Mouse (Mus musculus) ovary, postnatal 36 days (tissue): ENCODE measurements at regions not wholly inside any gene's neighbourhood (a gene's known extent, or its start where the extent isn't known, plus 50 kb on each side); places are given as distances from the start of the nearest gene placed in this dataset.
A peak's percentile ranks its signal among the peaks of the same experiment; 100 is the strongest.

Experiments used
- DNase-seq: peaks from one replicate; pipeline ENCODE4 v3.0.0; 2022; ENCODE audit warnings: low spot score, mixed read lengths

DNA sequence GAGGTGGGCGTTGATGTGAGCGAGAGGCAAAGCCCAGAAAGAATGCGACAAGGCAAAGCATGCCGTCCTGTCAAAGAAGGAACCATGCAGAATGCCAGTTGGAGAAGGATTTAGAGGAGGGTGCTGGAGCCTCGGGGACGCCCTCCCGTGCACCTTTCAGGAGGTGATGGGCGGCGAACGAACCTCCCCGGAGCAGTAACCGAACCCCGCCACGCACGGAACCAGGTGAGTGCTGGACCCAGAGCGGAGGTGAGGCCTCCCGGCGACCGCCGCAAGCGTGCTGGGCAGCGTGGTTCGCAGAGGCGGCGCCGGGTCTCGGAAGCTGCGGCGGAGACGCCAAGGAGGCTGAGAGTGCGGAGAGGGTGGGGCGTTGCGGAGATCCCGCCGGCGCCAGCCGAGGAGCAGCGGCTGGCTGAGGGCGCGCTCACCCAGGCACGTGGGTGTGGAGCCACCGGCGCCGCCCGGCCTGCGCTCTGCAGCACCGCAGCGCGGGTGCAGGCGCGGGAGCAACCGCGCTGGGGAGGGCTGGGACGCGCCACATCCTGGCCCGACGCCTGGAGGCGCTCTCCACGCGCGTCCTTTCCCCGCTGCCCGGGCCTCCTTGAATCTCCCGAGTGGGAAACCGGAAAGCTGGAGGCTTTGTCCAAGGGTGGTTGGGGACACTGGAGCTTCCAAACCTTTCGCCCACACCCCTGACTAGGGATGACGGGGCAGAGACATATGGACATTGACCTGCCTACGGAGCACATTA lies 178.3 kb upstream of the Topaz1 start:
- peak; percentile 40 for DNase-seq

DNA sequence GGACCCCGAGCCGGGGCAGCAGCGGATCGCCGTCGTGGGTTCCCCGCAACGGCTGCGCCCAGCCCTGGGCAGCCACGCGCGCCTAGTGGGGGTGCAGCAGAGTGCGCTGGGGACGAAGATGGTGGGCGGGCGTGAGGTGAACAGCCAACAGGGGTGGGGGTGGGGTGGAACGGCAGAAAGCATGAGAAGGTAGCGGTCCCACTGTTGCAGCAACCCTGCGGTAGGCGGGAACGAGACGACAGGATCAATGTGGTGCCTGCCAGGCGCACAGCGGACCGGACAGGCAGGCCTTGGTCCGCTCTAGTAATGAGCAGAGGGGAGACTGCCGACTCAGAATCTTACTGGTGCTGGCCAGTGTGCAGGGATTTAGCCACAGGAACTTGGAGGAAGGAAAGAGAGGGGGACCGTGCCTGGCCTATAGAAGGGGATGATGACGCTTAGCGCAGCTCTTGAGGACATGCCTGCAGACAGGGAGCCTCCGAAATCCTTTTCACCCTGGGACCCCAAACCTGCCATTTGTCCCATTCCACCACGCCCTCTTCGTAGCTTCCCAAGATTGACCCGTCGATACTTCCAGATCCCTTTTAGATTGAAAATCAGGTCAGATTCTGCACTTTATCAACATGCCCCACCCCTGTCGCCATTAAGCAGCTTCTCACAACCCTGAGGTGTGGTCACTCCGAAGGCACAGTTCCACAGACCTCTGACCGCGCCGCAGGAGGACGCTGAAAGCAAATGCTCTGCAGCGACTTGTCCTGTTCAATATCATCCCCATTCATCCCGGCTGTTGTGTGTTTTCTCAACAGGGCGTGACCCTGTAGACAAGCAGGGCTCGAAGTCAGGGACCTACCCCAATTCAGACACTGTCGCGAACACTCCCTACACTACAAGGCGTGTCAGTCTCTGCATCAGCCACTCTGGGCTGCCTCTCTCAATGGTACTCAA lies 177.4 kb upstream of the Topaz1 start:
- peak; percentile 4 for DNase-seq

DNA sequence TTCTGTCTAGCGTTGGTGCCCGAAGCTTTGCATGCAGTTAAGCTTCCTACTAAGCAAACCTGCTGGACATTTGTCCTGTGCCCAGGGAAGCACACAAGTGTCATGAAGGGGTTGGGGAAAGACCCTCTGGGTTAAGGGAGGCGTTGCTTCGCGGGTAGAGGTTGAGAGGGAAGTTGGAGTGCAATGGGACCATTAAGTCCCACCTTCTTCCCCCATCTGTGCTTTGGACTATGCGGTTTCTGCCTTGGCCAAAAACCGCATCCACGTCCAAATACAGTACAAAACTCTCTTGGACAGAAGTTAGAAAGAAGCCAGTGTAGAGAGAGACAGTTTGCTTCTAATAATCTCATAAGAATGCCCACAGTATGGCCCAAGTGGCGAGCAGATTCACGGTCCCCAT lies 176.1 kb upstream of the Topaz1 start:
- DNase-seq: no peak

DNA sequence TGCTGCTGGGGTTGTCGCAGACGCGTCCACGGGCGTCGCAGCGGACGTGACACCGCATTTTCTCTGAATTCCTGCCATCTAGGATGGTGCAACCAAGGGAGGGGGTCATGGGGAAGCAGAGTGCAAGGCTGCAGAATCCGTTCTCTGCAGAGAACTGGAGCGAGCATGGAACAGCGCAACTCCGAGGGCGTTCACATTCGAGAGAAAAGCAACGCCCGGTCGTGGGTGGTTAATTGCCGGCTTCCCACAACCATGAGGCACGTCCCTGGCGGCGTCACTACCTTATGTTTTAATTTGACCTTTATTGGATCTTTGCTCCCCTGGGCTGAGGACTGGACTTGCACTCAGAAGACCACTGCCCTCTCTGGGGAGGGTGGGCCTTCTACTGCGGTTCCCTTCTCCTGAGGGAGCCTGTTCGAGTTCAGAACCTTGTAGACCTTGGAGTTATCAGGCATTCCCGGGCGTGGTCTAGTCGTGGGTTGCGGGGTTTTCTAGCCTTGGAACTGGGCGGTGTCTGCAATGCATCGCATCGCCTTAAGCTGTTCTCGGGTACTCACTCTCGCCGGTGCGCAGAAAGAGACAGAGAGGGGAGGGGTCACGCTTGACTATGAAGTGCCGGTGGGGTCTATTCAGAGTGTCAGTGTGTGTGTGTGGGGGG lies 175.6 kb upstream of the Topaz1 start:
- DNase-seq: peak; percentile 5

DNA sequence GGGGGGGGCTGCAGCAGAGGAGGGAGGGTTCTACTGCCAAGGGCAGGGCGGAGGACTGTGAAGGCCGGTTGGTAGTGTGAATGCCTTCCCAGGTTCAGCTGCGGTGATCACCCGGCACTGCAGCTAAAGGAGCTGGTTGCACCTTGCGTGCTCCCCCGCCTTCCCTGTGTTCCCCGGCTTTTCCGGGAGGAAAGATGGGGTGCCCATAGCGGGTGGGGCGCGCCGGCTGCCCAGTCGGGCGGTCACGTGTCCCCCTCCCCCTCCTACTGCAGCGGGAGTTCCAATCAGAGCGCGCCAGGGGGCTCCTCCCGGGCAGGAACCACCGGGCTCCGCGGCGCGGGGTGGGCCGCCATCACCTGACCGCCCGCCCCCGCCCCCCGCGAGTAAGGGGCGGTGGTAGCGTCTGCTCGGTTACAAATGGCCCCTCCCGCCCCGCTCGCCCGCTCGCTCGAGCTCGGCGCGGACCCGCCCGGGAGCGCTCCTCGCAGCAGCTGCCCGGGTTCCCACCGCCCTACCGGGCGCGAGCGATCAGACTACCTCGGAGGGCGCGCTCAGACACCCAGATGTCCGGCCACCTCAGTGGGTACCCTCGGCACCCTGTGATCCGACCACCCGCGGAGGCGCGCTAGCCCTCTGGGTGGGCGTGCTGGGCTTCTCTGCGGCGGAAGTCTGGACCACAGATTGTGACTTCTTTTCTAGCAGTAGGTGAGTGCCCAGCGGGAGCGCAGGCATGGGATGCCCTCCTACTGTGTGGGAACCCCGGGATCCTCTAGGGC lies 174.9 kb upstream of the Topaz1 start:
- peak; percentile 71 for DNase-seq

DNA sequence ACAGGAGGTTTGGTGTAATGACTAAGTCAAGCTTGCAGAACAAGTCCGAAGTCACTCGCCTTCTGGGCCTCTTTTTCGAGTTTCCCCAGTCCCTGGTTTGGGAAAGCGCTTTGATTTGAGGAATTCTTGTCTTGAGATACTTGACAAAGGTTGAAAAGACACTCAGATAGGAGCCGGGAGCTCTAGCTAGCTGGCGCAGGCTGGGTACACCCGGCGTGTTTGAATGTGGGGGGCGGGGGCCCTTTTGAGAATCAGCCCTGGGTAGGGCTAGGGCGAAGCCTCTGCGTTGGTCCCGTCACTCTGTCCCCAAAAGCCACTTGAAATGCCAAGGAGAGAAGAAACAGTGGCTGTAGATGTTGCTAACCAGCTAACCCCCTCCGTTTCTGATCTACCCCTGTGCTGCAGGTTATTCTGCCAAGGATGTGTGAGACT lies 174.3 kb upstream of the Topaz1 start:
- DNase-seq: no peak

DNA sequence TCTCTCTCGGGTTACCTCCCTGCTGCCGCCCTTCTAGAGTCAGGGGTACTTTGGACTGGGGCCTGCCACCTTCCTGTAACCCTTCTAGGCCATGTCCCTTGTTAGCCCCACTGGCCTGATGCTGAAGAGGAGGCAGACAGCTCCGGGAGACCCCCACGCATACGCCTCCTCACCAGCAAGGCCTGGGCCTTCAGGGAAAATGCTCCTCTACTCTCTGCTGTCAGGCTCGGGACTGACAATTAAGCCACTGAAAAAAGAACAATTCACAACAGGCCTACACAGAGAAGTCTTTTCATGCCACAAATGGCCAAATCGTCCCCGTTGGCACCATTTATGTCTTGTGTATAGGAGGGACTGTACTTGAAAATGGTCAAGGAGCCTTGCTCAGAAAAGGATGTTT lies 161.9 kb upstream of the Topaz1 start:
- DNase-seq: no peak

DNA sequence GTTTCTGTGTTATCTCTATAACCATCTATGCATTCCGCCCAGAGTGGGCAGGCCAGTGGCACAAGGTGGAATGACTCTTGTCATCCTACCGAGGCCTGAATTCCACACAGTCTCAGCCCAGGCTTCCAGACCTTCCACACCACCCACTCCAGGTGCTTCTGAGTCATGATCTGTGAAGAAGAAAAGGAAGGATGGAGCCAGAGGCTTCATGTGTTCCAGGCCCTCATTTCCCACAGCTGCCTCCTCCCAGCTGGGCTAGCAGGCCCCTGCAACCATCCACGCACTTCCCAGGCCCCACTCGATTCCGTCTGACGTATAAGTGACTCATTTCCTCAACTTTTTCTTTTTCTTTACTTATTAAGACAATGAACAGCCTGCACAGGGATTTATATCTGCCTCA lies 160.7 kb upstream of the Topaz1 start:
- no peak for DNase-seq

DNA sequence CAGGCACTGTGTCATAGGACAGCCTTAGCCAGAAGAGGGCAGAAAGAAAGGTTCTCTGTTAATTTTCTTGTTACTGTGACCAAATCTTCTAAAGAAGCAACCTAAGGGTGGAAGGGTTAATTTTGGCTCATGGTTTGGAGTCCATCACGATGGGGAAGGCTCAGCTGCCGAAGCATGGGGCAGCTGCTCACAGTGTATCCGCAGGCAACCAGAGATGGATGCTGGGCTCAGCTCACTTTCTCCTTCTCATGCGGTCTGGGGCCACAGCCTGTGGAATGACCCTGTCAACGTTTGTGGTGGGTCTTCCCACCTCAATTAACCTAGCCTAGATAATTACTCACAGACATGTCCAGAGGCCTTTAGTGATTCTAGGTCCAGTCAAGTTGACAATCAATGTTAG lies 160.2 kb upstream of the Topaz1 start:
- DNase-seq: no peak

DNA sequence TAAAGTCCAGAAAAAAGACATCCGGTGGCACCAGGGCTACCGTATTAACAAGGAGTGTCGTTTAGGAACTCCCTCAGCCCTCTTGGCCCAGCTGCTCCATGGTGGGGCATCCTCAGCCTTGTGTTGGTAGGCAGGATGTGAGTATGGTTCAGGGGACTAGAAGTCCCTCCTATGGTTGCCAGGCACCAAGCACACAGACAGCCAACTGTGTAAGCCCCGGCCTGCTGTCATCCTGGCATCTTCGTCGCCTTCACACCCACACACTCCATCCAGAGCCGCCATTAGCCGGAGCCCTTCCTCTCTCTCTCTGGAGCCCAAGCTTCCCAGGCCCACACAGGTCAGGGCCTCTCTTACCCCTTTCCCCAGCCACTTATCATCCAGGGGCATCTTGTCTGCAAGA lies 158.9 kb upstream of the Topaz1 start:
- DNase-seq: no peak

DNA sequence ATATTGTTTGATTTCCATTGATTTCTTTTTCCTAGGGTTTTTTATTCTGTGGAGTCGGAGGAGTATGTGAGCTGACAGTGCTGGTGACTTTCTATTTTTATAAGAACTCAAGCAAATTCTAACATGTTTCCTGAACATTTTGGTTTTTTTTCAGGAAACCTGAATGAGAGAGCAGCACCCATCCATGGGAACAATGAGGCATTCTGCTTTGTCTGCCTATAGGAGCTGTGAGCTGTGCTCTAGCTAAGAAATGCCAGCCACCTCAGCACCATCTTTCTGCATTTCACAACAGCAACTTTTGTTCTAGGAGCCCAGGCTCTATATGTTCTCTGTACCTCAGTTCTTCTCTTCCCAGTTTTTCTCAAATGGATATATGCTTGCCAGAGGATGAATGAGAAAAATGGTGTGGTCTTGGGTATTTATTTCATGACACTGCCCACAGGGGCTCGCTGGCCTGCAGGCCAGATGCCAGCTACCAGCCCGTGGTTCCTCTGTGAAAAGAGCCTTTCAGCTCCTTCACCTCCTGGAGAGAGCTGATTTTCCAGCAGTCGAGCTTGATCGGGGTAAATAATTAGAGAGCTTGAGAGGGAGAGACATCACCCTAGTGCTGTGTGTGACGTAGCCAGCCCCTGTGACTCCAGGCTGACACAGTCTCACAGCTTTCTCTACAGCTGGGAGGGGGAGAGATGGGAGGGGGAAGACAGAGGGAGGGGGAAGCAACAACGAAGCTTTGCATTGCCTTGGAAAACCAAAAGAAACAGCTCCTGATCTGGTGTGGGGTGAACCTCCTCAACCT lies 154.1 kb upstream of the Topaz1 start:
- no peak for DNase-seq

DNA sequence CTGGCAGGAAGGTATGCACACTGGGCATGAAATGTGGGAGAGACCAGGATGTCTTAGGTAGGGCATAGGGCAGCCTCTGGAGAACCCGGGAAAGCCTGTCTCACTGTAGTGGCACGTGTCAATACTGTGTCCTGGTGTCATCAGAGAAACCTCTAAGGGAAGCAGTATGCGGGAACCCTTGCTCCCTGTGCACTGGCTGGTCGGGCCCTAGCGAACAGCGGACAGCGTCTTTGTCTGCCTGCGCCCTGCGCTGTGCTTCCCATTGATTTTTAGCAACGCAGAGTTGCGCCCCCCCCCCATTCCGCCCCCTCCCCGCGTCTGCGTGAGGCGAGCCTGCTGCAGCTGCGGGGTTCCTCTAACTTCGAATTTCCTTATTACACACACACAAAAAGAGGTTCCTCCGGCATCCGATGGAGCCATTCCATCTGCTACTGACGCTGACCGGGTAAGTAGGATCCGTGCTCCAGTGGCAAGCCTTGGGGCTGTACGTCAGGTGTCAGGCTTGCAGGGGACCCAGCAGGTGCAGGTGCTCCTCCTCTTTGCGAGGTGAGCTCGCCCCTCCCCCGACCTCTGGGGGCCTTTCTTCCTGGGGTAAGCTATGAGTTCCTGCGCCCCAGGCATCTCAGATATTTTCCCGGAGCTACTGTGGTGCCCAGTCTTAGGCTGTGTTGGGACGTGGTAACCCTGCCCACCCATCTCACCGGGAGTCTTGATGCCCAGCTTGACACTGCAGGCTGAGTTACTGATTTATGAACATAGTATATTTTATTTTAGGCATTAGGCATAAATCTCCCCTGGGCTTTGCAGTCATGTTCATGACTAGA lies 151.8 kb upstream of the Topaz1 start:
- no peak for DNase-seq

DNA sequence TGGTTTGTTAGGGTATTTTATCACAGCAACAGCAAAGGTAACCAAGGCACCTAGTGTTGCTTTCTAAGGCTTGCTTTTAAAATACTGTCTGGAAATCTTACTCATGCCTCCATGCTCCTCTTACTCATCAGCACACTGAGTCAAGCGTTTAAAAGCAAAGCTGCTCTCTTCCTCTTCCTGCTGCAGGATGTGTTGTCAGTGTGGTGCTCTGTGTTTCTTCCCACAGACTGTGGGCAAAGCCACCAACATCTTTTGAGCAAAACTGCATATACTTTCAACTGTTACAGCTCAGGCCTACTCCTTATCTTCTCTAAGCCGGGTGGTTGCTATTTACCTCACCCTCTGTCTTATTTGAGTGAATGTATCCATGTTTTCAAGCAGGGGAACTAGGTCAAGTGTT lies 144.0 kb upstream of the Topaz1 start:
- DNase-seq: no peak

DNA sequence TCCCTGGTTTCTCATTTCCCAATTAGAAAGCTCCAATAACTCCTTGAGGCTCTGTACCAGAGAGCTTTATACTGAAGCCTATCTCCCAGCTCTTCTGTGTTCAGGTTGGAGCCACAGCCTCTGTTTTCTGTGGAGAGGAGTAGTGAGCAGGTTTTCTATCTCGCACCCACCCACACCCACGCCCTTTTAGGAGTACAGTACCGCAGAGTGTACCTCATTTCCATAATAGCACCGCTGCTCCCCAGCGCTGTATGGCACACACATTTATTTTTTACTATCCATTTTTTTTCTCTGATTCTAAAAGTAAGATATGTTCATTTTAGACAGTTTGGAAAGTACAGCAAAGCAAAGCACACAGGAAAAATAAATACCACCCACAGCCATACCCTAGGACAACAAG lies 137.5 kb upstream of the Topaz1 start:
- no peak for DNase-seq

DNA sequence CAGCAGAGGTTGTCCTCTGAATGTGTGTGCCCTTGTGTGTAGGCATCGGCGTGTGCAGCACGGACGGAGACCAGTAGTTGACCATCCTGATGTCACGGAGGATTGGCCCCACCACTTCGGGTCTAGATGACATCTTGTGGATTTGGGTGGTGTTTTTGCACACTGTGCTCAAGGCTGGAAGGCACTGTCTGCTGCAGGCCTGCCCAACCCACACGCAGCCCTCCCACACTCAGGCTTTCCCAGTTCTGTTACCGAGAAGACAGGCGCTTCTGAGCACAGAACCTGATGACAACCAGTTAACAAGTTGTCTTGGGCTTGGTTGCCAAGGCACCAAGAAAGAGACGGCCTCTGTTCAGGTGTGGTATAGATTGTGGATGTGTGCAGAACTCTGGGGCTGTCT lies 136.2 kb upstream of the Topaz1 start:
- DNase-seq: no peak

DNA sequence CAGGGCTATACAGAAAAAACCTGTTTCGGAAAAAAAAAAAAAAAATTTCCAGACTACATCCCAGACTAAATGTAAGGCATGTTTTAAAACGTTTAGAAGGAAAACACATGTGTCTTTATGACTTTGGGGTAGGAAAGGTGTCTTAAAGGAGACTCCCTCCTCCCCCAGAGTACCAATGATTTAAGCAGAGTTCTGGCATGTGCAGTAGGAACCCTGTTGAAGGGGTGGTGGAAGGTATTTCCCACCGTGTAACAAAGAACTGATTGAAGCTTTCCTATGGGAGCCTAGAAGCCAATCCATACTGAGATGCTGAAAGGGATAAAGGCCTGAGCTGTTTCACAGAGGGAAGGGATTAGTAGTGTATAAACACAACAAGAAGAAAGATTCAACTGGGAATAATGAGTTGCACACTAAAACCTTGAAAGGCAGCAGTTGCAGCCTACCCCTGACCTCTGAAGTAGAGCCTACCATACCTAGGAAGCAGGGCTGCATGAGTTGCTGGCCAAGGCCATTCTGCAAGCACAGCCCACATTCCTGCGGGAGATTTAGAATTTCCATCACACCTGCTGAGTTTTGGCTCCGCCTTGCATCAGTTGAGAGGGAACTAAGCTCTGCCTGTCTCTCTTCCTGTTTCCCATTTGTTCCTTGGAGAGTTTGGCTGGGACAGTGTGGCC lies 132.4 kb upstream of the Topaz1 start:
- no peak for DNase-seq

DNA sequence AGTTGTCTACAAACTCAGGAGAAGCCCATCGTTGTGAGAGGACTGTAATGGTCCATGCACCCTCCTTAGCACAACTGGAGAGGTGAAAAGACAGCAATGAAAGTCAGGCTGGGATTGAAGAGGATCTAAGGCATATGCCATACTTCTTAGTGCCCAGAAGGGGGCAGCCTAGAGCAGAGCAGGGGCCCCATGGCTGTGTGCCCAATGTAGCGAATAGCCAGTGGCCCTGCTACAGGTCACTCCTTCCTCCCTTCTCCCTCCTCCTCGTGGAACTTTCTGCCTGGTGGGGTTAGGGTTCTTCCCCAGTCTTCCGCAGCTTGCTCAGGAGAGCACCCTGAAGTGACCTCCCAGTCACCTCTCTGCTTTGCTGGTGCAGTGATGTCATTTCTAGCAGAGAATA lies 131.8 kb upstream of the Topaz1 start:
- DNase-seq: peak; percentile 29

DNA sequence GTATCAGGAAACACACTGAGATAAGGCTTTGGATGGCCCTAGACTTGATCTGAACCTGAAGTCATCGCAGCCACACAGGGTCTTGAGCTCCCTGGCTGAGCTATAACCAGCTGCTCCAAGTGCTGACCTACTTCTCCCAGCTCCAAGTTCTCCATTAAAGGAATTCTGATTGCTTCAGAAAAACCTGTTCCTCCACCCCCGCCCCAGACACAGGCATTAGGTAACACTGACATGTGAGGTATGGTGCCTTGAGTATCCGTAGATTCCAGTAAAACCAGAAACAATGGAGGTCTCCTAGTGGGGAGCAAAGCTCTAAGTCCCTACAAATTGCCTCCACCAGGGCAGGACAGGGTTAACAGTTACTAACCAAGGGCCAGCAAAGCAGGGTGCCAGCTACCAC lies 129.4 kb upstream of the Topaz1 start:
- DNase-seq: no peak

DNA sequence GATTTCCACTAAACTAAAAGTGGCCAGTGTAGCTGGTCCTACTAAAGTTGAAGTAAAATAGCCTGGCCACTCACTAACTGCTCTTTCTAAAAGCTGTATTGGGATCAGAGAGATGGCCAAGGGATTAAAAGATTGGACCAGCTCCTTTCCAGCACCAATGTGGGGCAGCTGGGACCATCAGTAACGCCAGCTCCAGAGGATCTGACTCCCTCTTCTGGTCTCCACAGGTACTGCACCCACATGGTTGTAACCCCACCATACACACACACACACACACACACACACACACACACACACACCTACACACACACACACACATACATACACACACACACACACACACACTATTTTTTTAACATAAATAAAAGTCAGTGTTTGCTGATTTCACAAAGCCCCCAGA lies 122.1 kb upstream of the Topaz1 start:
- no peak for DNase-seq

DNA sequence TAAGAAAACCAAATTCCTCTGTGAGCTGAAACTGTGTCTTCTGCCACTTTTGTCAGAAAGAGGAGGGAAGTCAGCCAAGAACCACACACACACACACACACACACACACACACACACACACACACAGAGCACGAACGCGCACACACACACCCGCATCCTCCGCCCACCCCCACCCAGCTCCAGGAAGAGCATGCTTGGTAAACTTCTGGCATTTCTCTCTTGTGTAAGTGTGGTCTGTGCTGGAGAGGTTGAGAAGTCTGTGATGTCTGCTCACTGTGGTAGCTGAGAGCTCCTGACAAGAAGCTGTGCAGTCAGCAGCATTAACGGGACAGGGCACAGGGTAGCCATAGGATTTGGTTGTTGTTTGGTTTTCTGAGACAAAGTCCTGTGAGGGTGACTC lies 120.8 kb upstream of the Topaz1 start:
- no peak for DNase-seq
